Mouse (Mus musculus): ENCODE results near the gene Olfr586.

DNA sequence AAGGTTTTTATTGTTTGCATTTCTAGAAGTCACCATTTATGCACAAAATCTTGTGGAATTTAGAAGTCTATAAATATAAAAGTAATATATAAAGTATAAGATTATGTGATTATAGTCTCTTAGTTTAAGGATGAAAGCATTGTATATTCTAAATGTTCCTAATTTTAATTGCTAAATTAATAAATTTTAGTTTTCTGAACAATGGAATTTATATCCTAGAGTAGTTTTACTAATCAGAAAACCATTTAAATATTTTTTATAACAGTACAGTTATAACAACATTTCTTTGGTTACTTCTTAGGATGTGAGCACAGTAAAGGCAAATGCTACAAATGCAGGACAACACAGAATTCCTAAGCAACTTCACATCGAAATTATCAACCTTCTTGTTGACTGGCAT is 28.0 kb downstream of the Olfr586 start, which contains the start of gene Olfr585:
- no peak for TF ChIP-seq POLR2A (IDR thresholded peaks at IDR 0.05; ENCODE audit: borderline replicate concordance, extremely low read depth, insufficient read depth, insufficient read length, poor library complexity, severe bottlenecking)
- no peak for TF ChIP-seq CTCF (IDR thresholded peaks at IDR 0.05; ENCODE audit: borderline replicate concordance, extremely low read depth, insufficient read depth, insufficient read length)

Data from brain, embryonic 14.5 days (tissue).